Mouse (Mus musculus): ENCODE measurements at regions not wholly inside any gene's neighbourhood (a gene's known extent, or its start where the extent isn't known, plus 50 kb on each side); places are given as distances from the start of the nearest gene placed in this dataset.
A peak's percentile ranks its signal among the peaks of the same experiment; 100 is the strongest.

DNA sequence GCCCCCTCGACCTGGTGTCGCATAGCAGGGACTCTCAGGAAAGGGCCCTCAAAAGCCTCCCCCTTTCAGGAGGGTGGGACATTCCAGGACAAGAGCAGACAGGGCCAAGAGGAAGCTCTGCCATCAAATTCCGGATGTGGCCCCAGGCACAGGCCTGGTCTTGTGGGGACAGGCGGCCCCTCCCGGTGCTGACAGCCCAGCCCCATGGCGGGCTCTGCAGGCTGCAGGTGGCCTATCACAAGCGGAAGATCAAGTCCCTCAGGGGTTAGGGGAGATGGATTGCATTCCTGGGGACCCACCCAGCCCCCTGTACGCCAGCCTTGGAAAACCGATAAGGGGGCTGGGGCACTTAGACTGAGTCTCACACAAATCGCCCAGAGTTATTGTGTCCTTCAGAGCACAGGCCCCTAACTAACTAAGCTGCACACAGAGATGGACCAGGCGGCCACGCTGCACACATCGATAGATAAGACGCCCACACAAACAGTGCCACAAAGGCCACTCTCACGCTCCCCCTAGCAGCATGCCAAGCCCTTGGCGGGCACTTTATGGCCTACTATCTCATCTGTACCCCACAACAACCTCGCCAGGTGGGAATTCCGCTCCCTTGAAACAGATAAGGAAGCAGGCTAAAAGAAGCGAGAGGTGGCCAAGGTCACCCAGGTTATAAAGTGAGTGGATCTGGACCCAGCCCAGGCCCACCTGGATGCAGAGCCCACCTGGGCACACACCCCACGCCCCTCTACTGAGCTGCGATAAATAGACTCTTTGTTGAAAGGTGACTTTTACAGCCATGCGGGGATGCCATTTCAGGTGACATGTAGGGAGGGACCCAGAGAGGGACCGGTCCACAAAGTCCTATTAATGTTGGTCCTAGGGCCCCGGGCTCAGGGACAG is 55.5 kb downstream of the Gm5294 start:
- DNase-seq, result no peak
- intact Hi-C loops (cut with DNase I), result no loop called here

DNA sequence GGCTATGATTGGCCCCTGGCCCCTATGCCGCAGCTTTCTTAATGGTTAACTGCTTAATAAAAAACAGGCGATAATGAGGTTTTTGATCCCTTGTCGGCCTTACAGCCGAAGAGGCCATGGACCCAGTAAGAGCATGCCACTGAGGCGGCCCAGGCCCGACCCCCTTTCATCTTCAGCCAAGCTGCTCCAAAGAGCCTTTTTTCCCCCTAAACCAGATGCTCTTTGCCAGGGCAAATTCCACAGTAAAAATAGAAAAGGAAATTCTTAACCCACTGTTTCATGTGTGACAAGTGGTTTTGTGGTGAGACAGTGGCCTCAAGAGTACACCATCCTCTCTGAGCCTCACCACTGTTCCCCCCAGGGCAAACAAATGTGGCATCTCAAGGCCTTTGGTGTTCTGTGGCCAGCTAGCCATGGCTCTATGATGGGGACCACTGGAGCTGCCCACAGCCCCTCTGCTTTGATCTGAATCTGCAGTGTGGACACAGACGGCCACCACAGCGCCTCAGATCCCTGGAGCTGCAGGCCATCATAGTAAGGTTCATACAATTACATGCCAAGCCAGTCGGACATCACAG is 61.9 kb downstream of the Gm5294 start:
- intact Hi-C loops (cut with DNase I), result no loop called here

DNA sequence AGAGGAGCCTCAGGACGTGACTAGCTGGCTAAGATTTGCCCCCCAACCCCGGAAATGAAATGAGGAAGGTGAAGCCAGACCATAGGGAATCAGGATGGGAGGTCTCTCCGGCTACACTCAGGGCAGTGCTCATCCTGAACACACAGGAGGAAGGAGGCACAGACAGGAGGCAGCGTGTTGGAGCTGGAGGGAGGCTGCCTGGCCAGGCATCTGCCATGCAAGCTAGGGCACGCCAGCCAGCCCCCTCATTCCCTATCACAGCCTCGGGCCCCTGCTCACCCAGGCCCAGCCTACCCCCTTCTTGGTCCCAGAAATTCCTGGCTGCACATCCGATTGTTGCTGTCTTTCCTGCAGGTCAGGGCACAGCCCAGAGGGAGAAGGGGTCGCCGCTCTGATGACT is 63.7 kb downstream of the Gm5294 start:
- no peak for DNase-seq
- intact Hi-C loops (cut with DNase I), result no loop called here

More for the DNA sequence above, 61.9 kb downstream of the Gm5294 start:
- DNase-seq, result no peak

DNA sequence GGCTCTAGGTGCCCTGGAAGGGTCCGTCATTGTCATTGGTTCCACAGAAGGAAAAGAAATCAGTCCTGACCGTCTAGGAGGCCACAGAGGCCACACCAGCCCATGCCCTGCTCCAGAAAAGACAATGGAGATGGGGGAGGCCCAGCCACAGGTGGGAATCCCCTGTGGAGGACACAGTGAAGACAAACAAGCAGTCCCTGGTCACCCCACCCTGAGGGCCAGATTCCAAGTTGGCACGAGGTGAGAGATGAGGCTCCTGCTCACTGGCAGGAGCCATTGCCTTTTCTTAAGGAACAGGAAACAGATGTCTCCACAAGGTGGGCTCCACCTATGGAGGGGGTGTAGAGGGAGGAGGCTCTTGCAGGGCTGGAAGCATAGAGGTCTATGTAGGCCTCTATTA is 66.0 kb downstream of the Gm5294 start:
- no peak for DNase-seq
- intact Hi-C loops (cut with DNase I), result no loop called here

DNA sequence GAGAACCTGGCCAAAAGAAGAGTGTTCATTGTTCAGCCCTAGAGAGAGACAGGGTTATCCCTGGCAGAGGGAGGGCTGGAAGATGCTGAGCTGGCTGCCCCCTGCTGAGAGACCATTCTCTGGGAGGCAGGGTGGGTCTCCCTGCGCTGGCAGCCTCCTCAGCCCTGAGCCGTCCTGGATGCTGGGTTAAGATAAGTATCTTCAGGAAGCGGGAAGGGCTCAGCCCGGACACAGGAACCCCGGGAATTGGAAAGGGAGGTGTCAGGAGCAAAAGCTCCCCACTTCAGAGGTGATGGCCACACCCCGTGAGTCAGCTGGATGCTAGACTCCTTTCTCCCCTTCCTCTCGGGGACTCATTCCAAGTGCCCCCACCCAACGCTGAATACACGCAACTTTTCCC is 68.9 kb downstream of the Gm5294 start:
- no peak for DNase-seq
- intact Hi-C loops (cut with DNase I), result no loop called here

DNA sequence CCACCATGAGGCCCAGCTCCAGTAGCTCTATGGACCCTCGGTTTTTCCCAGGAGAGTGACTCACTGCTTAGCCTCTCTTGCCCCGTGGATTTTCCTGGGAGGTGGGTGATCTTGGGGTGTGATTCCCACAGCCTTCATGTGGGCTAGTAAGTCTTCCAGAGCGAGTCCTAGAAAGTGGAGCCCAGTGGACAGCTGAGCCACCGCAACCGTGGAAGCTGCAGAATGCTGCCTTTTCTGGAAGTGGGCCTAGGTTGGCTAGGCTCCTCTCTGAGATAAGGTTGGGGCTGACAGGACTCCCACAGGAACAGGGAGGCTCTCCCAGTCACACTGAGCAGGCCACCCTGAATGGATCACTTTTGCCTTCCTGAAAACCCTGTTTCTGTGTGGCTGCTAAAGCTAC is 69.9 kb downstream of the Gm5294 start:
- intact Hi-C loops (cut with DNase I), result no loop called here
- DNase-seq, result no peak

DNA sequence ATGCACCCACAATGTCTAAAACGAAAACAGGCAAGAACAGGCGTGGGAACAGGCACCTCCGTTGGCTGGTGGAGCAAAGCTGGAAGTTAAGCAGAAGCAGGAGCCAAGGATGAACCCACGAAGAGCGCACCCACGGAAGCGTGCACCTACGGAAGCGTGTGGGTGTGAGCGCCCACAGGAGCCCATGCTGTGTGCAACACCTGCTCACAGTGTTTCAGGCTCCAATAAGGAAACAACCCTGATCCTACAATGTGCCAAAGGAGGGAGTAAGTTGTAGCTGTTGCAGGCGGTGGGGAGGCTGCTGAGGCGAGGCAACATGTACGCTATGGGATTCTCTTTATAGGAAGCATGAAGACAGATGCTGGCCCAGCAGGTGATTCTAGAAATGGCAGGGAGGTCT is 74.6 kb downstream of the Gm5294 start:
- no peak for DNase-seq
- intact Hi-C loops (cut with DNase I), result no loop called here

DNA sequence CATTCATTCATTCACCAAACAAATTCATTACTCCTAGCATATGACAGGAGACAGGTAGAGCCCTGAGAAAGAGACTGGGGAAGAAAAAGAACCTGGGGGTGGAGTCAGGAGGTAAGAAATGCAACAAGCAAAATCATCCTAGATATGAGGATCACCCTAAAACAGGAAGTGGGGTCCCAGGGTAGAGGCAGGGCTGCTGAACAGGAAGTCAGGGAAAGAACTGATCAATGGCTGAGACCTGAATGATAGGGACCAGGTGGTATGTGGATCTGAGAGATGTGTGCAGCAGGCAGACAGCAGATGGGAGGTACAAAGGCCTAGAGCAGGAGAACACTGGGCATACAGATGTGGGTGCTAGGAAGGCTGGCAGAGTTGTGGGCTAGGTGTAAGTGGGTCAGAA is 77.4 kb downstream of the Gm5294 start:
- intact Hi-C loops (cut with DNase I), result no loop called here

DNA sequence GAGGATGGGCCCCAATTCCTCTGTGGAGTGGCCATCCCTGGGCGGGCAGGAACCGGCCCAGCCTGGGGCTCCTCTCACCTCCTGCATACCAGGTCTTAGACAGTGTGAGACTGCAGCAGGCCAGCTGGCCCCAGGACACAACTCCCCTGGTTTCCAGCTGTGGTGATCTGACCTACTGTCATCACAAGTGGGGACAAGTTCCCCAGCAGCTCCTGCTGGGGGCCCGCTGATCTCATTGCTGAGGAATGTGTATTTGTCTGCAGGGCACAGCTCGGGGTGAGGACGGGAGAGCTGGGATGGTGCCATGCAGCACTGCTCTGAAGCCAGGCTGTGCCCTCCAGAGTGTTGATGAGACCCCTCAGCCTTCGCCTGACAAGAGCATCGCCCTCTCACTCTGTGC is 78.6 kb downstream of the Gm5294 start:
- intact Hi-C loops (cut with DNase I), result no loop called here
- DNase-seq, result no peak

More for the DNA sequence above, 77.4 kb downstream of the Gm5294 start:
- no peak for DNase-seq

DNA sequence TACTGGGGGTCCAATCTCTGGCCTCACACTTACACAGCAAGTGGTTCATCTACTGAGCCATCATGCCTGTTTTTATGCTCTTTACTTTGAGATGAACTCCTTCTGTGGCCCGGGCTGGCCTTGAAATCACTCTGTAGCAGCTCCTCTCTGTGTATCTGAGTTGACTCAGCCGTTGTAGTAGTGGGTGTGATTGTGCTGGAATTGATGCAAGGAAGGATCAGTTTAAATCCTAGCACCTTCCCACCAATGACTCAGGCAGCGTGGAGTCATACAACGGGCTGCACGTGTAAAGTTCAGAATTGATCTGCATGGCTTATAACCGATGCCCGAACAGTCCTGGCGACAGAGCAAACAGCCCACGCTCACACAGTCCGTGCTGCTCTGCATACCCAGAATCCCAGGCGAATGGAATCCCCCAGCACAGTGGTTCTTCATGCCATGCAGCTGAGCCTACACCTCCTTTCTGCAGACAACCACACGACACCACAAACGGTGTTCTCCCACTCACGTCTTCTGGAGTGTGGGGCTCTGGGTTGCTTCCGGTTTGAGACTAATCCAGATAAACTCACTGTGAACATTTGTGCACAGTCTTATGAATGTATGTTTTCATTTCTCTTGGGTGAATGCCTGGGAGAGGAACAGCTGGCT is 81.2 kb downstream of the Gm5294 start:
- intact Hi-C loops (cut with DNase I), result no loop called here
- no peak for DNase-seq

DNA sequence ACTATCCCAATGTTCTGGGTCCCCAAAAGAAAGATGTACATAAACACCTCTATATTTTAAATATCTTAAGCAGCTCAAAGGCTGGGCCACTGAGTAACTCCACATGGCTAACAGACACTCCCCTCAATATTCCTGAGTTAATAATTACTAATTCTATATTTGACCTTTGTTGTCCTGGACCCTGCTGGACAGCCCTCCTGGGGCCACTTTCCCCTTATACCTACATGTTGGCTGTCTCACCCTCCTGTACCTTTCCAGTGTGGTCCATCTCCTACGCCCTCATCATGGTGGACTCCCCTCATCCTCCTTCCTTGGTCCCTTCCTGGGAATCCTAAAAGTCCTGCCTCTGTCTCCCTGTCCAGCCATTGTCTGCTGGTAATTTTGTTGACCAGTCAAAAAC is 82.4 kb downstream of the Gm5294 start:
- no peak for DNase-seq
- intact Hi-C loops (cut with DNase I), result no loop called here

DNA sequence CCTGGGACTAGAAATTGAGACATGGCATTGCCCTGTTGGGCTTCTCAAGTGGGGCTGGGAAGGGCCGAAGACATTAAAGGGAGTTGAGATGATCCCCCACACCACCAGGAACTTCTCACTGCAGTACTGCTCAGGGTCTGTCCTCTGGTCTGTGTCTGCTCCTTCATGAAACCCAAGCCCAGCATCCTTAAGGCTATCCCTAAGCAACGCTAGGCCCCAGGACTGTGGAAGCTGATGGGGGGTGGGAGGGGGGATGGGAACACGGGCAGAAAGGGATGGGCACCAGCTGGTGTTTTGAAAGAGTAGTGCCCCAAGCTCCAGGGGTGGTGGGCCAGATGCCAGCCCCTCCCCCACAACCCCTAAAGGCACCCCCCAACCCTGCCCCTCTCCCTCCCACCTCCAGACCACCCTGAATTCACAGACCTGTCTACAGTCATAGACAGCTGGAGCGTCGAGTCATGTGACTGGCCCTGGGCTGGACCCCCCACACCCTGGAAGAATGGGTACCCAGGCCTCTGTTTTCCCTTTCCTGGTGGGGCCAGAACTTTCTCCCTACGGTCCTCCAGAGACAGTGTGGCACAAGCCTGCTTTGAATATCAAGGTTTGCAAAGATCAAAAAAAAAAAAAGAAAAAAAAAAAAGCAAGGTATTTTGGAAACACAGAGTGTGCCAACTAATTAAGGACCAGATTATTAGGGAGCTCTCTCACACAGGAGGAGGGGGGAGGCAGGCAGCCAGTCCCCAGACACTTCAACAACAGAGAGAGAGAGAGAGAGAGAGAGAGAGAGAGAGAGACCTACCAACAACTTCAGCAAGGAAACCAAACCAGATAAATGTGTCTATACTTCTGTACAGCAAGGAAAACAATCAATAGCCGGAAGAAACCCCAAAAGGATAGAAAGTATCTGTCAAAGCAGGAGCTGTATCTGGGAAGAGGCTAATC is 85.1 kb downstream of the Pdgfa start:
- intact Hi-C loops (cut with DNase I), result no loop called here
- DNase-seq, result peak; percentile 84

DNA sequence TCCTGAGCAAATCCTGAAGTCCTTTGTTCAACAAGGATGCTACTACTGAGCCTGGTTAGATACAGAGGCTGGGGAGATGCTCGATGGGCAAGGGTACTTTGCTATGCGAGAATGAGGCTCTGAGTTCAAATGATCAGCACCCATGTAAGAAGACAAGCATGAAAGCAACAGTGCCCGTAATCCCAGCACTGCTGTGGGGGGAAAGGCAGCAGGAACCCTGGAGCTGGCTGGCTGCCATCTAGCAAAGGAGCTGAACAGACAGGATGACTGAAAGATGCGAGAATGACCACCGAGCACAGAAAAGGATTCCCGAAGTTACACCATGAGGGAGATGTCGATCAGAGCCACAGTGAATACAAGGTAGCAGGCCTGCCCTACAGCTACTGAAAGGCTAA is 84.5 kb downstream of the Pdgfa start:
- DNase-seq, result peak; percentile 77
- intact Hi-C loops (cut with DNase I), result no loop called here

DNA sequence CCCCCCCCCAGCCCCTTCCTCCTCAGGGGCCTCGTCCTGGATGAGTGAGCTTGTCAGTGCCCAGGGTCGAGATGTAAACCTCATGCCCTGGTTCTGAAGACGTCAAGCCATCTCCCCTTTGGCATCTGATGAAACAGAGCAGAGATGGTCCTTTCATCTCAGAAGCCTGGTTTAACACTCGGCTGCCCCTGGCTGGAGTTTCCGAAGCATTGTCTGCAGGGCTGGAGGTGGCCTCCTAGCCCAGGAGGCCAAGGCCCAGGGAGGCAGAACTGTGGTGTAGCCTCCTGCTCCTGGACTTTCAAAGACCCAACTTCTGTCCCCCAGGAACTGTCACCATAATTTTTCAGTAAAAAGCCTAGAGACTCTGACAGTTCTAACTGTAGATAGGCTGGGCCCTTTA is 82.1 kb downstream of the Pdgfa start:
- intact Hi-C loops (cut with DNase I), result no loop called here
- no peak for DNase-seq

DNA sequence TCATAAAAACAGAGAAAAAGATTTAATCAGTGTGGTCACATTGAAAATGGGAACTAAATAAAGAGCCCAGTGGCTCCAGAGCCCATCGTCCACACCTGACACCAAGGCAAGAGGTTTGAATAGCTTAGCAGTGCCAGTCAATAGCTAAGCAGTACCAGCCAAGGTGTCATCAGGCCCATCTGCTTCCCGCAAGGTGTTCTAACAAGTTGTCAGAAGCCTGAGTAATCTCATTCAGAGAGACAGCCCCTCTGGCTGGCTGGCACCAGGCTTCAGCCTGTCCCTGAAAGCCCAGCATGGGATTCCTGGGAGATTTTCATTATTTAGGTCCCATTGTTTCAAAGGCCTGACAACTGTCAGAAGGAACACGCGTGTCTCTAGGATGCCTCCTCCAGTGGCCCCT is 81.7 kb downstream of the Pdgfa start:
- intact Hi-C loops (cut with DNase I), result no loop called here
- peak; percentile 38 for DNase-seq

DNA sequence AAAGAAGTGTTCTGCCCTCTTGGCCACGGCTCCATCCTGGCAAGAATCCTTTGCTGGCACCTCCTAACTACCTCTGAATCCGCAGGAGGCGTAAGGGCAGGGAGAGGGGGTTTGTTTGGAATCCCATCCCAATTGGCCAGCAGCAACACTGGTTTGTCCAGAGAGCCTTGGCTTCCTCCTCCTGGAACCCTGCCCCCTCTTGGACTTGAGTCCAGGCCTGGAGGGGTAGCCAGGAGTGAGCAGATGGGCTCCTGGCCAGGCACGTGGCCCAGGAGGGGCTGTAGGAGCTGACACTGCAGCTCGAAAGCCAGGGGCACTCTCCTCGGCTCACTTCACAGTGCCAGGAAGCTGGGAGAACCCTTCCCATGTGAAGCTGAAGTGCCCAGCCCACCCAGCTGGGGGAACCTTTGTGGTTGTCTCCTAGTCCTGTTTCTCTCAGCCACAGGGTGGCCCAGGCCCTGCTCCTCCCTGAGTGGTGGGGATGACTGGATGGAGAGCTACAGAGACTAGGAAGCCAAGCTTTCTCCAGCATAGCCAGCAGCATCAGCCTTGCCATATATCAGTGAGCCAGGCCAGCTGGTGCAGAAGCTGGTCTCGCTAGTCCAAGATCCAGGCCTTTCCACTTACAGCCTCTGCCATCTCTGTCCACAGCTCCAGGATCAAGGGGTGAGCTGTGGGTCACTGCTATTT is 76.9 kb downstream of the Pdgfa start:
- intact Hi-C loops (cut with DNase I), result no loop called here
- peak; percentile 96 for DNase-seq

DNA sequence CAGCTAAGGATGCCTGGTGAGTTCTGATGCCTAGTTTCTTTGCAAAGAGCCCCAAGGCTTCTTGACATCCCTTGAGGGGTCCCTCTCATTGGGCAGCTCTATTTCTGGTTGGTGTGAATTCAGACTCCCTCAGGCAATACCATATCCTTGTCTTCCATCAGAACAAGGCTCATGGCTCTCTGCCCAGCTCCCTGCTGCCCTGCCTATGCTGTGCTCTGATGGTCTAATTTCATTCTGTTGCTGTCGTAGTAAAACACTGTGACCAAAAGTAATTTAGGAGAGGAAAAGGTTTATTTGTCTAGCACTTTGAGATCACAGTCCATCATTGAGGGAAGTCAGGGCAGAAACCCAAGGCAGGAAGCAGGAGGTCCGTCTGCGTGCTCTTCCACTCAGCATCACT is 75.1 kb downstream of the Pdgfa start:
- intact Hi-C loops (cut with DNase I), result no loop called here
- peak; percentile 69 for DNase-seq

All from left cerebral cortex, postnatal 4 days (tissue).